Mouse (Mus musculus) midbrain, embryonic 10.5 days (tissue): ENCODE data around the gene Oas1e. TPM values are rescaled to one million over a fixed set of nuclear protein-coding genes. Genes with fewer than 3 reads are reported as not detected.
"Not testable (repeated sequence)": the region's sequence is repeated elsewhere in the genome, so short reads cannot be mapped to it uniquely, and the experiment has no call there.

ENCODE experiments used
- DNase-seq: peaks from one replicate; pipeline ENCODE4 v3.0.0-alpha.2; 2017; ENCODE audit warnings: low spot score
- H3K27ac ChIP-seq: fragments of 300-500 bp; sonication (generic); replicated peaks from 2 replicates; pipeline ENCODE4 v1.5.1; 2016; ENCODE audit warnings: mild to moderate bottlenecking
- H3K27me3 ChIP-seq: fragments of 300-500 bp; sonication (generic); 2 replicates; pipeline ENCODE4 v1.6.1; 2016; ENCODE audit warnings: low read depth, mild to moderate bottlenecking; ENCODE audit not compliant: poor library complexity, severe bottlenecking
- H3K36me3 ChIP-seq: fragments of 300-500 bp; sonication (generic); 2 replicates; pipeline ENCODE4 v1.6.1; 2016; ENCODE audit warnings: mild to moderate bottlenecking, moderate library complexity
- H3K4me1 ChIP-seq: fragments of 300-500 bp; sonication (generic); 2 replicates; pipeline ENCODE4 v1.6.1; 2016
- H3K4me3 ChIP-seq: fragments of 300-500 bp; sonication (generic); 2 replicates; pipeline ENCODE4 v1.5.1; 2016; ENCODE audit warnings: mild to moderate bottlenecking, moderate library complexity
- H3K9me3 ChIP-seq: fragments of 300-500 bp; sonication (generic); replicated peaks from 2 replicates; pipeline ENCODE4 v1.6.1; 2016; ENCODE audit warnings: mild to moderate bottlenecking
- WGBS: fragments of 180-500 bp; shearing (Covaris S2); methylation state at CpG from one replicate; pipeline ENCODE4 v1.1.7; 2016; 5-methylcytosine and 5-hydroxymethylcytosine counted together
- polyA plus RNA-seq: library from polyadenylated mRNA; unstranded; fragments of >200 nt; fragmentation: Nextera tagmentation; extraction: Ambion mirVana; gene quantifications from 2 replicates; pipeline ENCODE4 v1.2.1, GENCODE M21; 2016

The Oas1e gene
- polyA plus RNA-seq, 1 experiment from 2014 or later, result not detected

GRCm38 (mm10) chr5:120803596-120803995, 8.3 kb upstream of the Oas1e start:
- Histone ChIP-seq H3K4me1 (no peaks in the 10 kb centered on the region), H3K36me3 (no peaks in the 10 kb centered on the region), H3K27ac (no peak overlapping the region), H3K27me3 (no peaks in the 10 kb centered on the region), H3K9me3 (no peaks in the 10 kb centered on the region), H3K4me3 (no peak overlapping the region)
- DNase-seq, result no peak
- WGBS, result 76% methylated on average over 2 of the region's 2 CpGs

GRCm38 (mm10) chr5:120798943-120799342, 3.6 kb upstream of the Oas1e start:
- H3K27ac ChIP-seq, H3K9me3 ChIP-seq, H3K4me3 ChIP-seq, H3K27me3 ChIP-seq, DNase-seq, H3K4me1 ChIP-seq, H3K36me3 ChIP-seq: not testable (repeated sequence)
- WGBS, result 63% methylated on average over 2 of the region's 2 CpGs

GRCm38 (mm10) chr5:120798147-120798546, 2.8 kb upstream of the Oas1e start:
- not testable (repeated sequence) for H3K27ac ChIP-seq, H3K36me3 ChIP-seq, DNase-seq, H3K4me3 ChIP-seq, H3K27me3 ChIP-seq, H3K4me1 ChIP-seq, H3K9me3 ChIP-seq
- 84% methylated on average over 5 of the region's 5 CpGs for WGBS

- Histone ChIP-seq H3K4me1 (no peaks in the 10 kb centered on the region), H3K9me3 (no peaks in the 10 kb centered on the region), H3K36me3 (no peaks in the 10 kb centered on the region), H3K4me3 (no peak overlapping the region), H3K27me3 (no peaks in the 10 kb centered on the region), H3K27ac (no peak overlapping the region)
- WGBS, result 47% methylated on average over 2 of the region's 2 CpGs
- peak; percentile 49 for DNase-seq
These were observed 2.3 kb downstream of the Oas1e start for GRCm38 (mm10) chr5:120793043-120793442.

- no peaks in the 10 kb centered on the region for H3K27me3 ChIP-seq
- H3K36me3 ChIP-seq, result no peaks in the 10 kb centered on the region
- H3K9me3 ChIP-seq, result no peaks in the 10 kb centered on the region
- DNase-seq, result no peak
- H3K4me3 ChIP-seq, result no peak overlapping the region
- 75% methylated on average over 3 of the region's 3 CpGs for WGBS
- H3K27ac ChIP-seq, result no peak overlapping the region
- H3K4me1 ChIP-seq, result no peaks in the 10 kb centered on the region
These were observed 8.3 kb downstream of the Oas1e start for GRCm38 (mm10) chr5:120787042-120787441.

GRCm38 (mm10) chr5:120782446-120782845, 12.9 kb downstream of the Oas1e start:
- H3K27ac ChIP-seq, result no peak overlapping the region
- DNase-seq, result no peak
- H3K9me3 ChIP-seq, result no peaks in the 10 kb centered on the region
- no peak overlapping the region for H3K4me3 ChIP-seq
- WGBS, result 72% methylated on average over 2 of the region's 2 CpGs
- H3K4me1 ChIP-seq, result no peaks in the 10 kb centered on the region
- no peaks in the 10 kb centered on the region for H3K36me3 ChIP-seq
- no peaks in the 10 kb centered on the region for H3K27me3 ChIP-seq

GRCm38 (mm10) chr5:120781646-120782045, 13.7 kb downstream of the Oas1e start:
- no peak overlapping the region for H3K4me3 ChIP-seq
- H3K36me3 ChIP-seq, result no peaks in the 10 kb centered on the region
- WGBS, result 100% methylated on average over 1 of the region's 1 CpGs
- H3K4me1 ChIP-seq, result no peaks in the 10 kb centered on the region
- no peaks in the 10 kb centered on the region for H3K27me3 ChIP-seq
- H3K9me3 ChIP-seq, result no peaks in the 10 kb centered on the region
- no peak overlapping the region for H3K27ac ChIP-seq
- DNase-seq, result no peak

GRCm38 (mm10) chr5:120779922-120780321, 15.4 kb downstream of the Oas1e start:
- no peak for DNase-seq
- H3K27me3 ChIP-seq, result no peaks in the 10 kb centered on the region
- H3K27ac ChIP-seq, result no peak overlapping the region
- no peaks in the 10 kb centered on the region for H3K9me3 ChIP-seq
- no peaks in the 10 kb centered on the region for H3K4me1 ChIP-seq
- WGBS, result 68% methylated on average over 3 of the region's 3 CpGs
- no peaks in the 10 kb centered on the region for H3K36me3 ChIP-seq
- H3K4me3 ChIP-seq, result no peak overlapping the region

- Histone ChIP-seq H3K27ac (no peak overlapping the region), H3K36me3 (no peaks in the 10 kb centered on the region), H3K4me3 (no peak overlapping the region), H3K4me1 (no peaks in the 10 kb centered on the region), H3K9me3 (no peaks in the 10 kb centered on the region), H3K27me3 (no peaks in the 10 kb centered on the region)
- WGBS, result 79% methylated on average over 2 of the region's 2 CpGs
- no peak for DNase-seq
These were observed 16.4 kb downstream of the Oas1e start for GRCm38 (mm10) chr5:120778941-120779340.

GRCm38 (mm10) chr5:120777478-120777877, 17.9 kb downstream of the Oas1e start, which contains the start of gene Oas3:
Gene Oas3, minus strand, starts transcription at chr5:120777661.
- no peak within 1 kb of the TSS; the same call in 1 of the 2 replicates for H3K27ac ChIP-seq
- no peak for DNase-seq
- no peaks in the 10 kb centered on the region for H3K36me3 ChIP-seq
- H3K27me3 ChIP-seq, result no peaks in the 10 kb centered on the region
- no peak within 1 kb of the TSS for H3K4me3 ChIP-seq
- no peaks in the 10 kb centered on the region for H3K4me1 ChIP-seq
- H3K9me3 ChIP-seq, result no peaks in the 10 kb centered on the region
- 85% methylated on average over 9 of the region's 9 CpGs for WGBS

- 80% methylated on average over 5 of the region's 5 CpGs for WGBS
- Histone ChIP-seq H3K27me3 (no peaks in the 10 kb centered on the region), H3K4me1 (no peaks in the 10 kb centered on the region), H3K36me3 (no peaks in the 10 kb centered on the region), H3K9me3 (no peaks in the 10 kb centered on the region), H3K4me3 (no peak overlapping the region), H3K27ac (no peak overlapping the region)
- no peak for DNase-seq
These were observed 18.5 kb downstream of the Oas1e start for GRCm38 (mm10) chr5:120776801-120777200.

GRCm38 (mm10) chr5:120775287-120775985, 19.9 kb downstream of the Oas1e start:
- H3K36me3 ChIP-seq, result no peaks in the 10 kb centered on the region
- no peak for DNase-seq
- H3K27me3 ChIP-seq, result no peaks in the 10 kb centered on the region
- WGBS, result 87% methylated on average over 14 of the region's 14 CpGs
- no peak overlapping the region for H3K27ac ChIP-seq
- no peak overlapping the region for H3K4me3 ChIP-seq
- H3K4me1 ChIP-seq, result no peaks in the 10 kb centered on the region
- H3K9me3 ChIP-seq, result no peaks in the 10 kb centered on the region

- H3K27me3 ChIP-seq, result no peaks in the 10 kb centered on the region
- H3K4me1 ChIP-seq, result no peaks in the 10 kb centered on the region
- DNase-seq, result no peak
- WGBS, result 76% methylated on average over 3 of the region's 3 CpGs
- no peaks in the 10 kb centered on the region for H3K36me3 ChIP-seq
- H3K4me3 ChIP-seq, result no peak overlapping the region
- no peaks in the 10 kb centered on the region for H3K9me3 ChIP-seq
- H3K27ac ChIP-seq, result no peak overlapping the region
These were observed 25.9 kb downstream of the Oas1e start for GRCm38 (mm10) chr5:120769396-120769795.
